Mouse (Mus musculus) E14TG2a.4 (cell line): ENCODE measurements around the gene Btg3.

Experiments used
- H3K27me3 ChIP-seq: 2 replicates; pipeline ENCODE4 v1.6.1; 2014; ENCODE audit warnings: low read length, control low read depth; ENCODE audit not compliant: insufficient read depth
- H3K36me3 ChIP-seq: 2 replicates; pipeline ENCODE4 v1.6.1; 2014; ENCODE audit warnings: low read length, control low read depth; ENCODE audit not compliant: insufficient read depth
- H3K4me1 ChIP-seq: replicated peaks from 2 replicates; pipeline ENCODE4 v1.6.1; 2014; ENCODE audit warnings: low read depth, low read length, control low read depth
- H3K4me3 ChIP-seq: replicated peaks from 2 replicates; pipeline ENCODE4 v1.5.1; 2014; ENCODE audit warnings: mild to moderate bottlenecking, low read length
- H3K9me3 ChIP-seq: 2 replicates; pipeline ENCODE4 v1.6.1; 2014; ENCODE audit warnings: low read length, control low read depth
- CTCF ChIP-seq: conservative IDR thresholded peaks from 2 replicates; pipeline ENCODE4 v1.5.1; 2014; ENCODE audit warnings: low read length
- NANOG ChIP-seq: IDR thresholded peaks from 2 replicates; pipeline ENCODE4 v1.6.1; 2014; ENCODE audit warnings: borderline replicate concordance, low read length, mixed read lengths
- POU5F1 ChIP-seq: IDR thresholded peaks from 2 replicates; pipeline ENCODE4 v1.6.1; 2014; ENCODE audit warnings: low read length, borderline replicate concordance

The Btg3 gene

DNA sequence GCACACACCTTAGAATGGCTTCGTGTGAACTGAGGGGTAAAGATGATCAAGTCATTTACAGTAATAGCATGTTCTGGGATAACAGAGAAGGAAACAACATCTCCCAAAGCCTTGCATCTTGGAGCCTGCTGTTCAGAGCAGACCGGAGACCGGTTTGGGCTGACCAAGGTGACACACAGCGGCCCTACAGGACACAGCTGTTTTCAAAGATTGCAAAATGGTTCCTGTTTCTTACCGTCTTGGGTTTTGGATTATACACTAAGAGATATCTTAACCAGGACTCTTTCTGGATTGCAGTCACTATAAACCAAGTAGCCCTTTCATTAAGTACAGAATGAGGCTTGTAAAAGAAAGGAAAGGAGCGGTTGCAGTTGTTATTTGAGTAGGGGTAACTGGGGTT, 21.7 kb upstream of the Btg3 start:
- TF ChIP-seq NANOG: no peak

DNA sequence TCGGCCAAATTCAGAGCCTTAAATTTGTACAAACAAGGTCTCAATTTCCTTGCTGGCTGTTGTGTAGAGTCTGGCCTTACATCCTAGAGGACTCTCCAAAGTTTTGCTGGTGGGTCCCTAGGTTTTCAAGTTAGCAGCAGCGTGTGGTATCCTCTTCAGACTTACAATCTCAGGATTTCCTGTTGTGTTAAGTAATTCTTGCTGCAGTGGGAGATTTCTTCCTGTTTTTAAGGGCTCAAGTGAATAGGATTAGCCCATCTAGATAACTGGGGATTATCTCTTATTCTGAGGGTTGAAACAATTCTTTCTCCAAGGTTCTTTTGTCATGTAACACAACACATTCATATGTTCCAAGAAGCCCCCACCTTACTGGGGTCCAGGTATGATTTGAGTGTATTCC, 14.4 kb upstream of the Btg3 start:
- Histone ChIP-seq H3K4me3 (no peak overlapping the region), H3K36me3 (no peaks in the 10 kb centered on the region), H3K4me1 (no peaks in the 10 kb centered on the region), H3K27me3 (no peaks in the 10 kb centered on the region), H3K9me3 (peaks cover 6% of the 10 kb centered on the region)
- TF ChIP-seq POU5F1 (no peak), NANOG (no peak), CTCF (no peak)

More for the DNA sequence above, 21.7 kb upstream of the Btg3 start:
- H3K9me3 ChIP-seq: peaks cover 13% of the 10 kb centered on the region
- no peaks in the 10 kb centered on the region for H3K36me3 ChIP-seq
- H3K27me3 ChIP-seq: no peaks in the 10 kb centered on the region
- no peaks in the 10 kb centered on the region for H3K4me1 ChIP-seq
- no peak overlapping the region for H3K4me3 ChIP-seq

DNA sequence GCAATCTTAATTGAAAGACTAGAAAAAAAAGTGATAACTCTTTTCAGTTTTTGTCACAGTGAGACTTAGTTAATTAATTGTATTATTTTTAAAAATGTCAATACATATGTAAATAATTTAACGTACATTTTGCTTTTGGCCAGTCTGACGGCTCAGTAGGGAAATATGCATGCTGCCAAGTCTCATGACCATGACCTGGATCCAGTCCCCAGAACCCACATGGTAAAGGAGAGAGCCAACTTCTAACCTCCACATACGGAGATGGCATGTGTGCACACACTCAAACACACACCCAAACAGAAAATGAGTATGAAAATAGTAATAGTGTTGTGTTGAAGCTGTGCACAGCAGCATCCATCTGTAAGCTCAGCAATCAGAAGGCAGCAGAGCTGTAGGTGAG, 13.0 kb upstream of the Btg3 start:
- TF ChIP-seq POU5F1 (no peak), NANOG (no peak), CTCF (no peak)
- H3K36me3 ChIP-seq: no peaks in the 10 kb centered on the region
- H3K4me1 ChIP-seq: no peaks in the 10 kb centered on the region
- H3K4me3 ChIP-seq: no peak overlapping the region
- peaks cover 6% of the 10 kb centered on the region for H3K9me3 ChIP-seq
- H3K27me3 ChIP-seq: no peaks in the 10 kb centered on the region

DNA sequence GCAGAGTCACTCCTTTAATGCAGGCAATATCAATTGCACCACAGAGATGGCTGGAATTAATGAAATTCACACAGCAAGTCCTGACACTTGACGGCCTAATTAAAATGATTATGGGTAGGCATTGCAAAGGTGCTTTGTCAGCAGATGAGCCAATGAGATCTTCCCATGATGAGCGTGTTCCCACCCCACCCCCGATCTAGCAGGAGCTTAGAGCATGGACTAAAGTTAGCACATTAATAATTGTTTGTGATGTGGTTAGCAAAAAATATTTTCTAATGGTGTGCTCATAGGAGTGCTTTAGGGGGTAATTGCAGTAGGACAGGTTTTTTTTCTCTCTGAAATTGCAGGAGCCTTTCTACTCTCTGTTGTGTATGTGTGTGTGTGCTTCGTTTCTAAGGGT, 12.1 kb upstream of the Btg3 start:
- Histone ChIP-seq H3K27me3 (no peaks in the 10 kb centered on the region), H3K9me3 (peaks cover 6% of the 10 kb centered on the region), H3K36me3 (no peaks in the 10 kb centered on the region), H3K4me3 (no peak overlapping the region), H3K4me1 (no peaks in the 10 kb centered on the region)
- TF ChIP-seq POU5F1 (no peak), CTCF (no peak), NANOG (no peak)

DNA sequence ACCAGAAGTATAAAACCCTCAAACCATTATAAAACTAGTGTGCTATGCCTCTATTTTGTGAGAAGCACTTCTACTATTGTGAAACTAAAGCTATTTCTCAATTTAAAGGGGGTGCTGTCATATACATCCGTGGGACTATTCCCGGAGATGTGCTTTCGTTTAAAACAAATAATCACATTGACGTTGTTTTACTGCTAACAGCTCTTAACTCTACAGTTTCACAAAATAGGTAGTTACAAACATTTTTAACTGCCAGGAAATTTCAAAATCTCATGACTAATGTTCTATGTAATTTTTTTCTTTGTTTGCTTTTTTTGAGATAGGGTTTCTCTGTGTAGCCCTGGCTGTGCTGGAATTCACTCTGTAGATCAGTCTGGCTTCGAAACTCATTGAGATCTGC, 1.5 kb upstream of the Btg3 start:
- TF ChIP-seq POU5F1 (no peak), CTCF (no peak), NANOG (no peak)
- H3K27me3 ChIP-seq: peaks cover 17% of the 10 kb centered on the region
- H3K4me1 ChIP-seq: peaks cover 23% of the 10 kb centered on the region
- H3K9me3 ChIP-seq: no peaks in the 10 kb centered on the region
- H3K36me3 ChIP-seq: no peaks in the 10 kb centered on the region
- no peak overlapping the region for H3K4me3 ChIP-seq

DNA sequence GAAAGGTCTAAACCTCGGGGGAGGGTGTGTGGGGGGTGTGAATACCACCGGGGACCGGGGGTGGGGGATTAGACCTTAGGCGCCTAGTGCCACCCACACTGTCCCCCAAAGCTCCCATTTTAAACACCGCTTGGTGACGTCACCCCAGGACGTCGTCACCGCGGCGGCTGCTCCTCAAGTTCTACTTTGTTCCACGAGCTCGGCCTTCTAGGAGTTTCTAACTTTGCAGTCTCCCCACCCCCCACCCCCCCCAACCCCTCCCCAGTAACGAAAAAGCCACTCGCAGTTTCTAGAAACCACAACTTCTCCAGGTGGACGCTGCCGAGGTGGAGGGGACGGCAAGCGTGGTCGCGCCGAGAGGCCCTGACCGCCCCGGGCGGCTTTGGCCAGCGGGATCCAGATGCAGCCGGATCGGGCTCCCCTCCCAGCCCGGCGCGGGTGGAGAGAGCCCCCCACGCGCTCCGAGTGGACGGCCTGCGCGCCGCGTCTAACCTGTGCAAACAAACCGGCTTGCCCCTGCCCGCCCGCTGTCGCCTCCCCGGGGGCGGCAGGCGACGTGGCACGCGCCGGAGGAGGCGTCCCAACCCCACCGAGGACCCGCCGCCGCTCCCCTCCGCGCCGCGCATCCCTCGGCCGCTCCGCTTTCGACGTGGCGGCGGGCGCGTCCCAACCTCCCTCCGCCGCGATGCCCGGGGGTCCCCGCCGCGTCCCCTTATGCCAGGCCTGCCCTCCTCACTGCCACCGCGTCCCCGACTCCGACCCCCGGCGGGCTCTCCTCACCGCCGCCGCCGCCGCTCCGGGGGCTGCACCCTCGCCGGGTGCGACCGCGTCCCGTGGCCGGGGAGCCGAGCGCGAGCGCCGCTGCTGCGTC, 936 bp downstream of the Btg3 start:
- H3K9me3 ChIP-seq: no peaks in the 10 kb centered on the region
- TF ChIP-seq POU5F1: no peak
- peak overlapping the region; percentile 91 for H3K4me3 ChIP-seq
- H3K27me3 ChIP-seq: peaks cover 17% of the 10 kb centered on the region
- peaks cover 31% of the 10 kb centered on the region for H3K4me1 ChIP-seq
- H3K36me3 ChIP-seq: peaks cover 19% of the 10 kb centered on the region

DNA sequence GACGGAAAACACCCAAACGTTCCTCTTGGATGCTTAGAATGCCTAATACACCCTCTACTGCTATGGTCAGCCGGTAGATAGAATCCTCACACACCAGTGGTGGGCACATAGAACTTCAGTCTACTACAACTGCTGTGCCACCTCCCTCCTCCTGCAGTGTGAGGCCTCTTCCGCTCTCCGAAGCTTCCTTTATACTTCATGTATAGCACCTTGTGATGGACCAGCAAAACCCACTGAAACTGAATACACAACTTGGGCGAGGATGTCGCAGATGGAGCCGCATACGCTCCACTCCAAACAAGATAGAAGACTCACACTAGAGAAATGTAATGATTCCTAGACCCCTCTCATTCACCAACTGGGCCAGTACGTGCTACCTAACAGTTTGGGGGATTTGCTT, 1.8 kb downstream of the Btg3 start:
- peaks cover 14% of the 10 kb centered on the region for H3K27me3 ChIP-seq
- H3K4me3 ChIP-seq: peak overlapping the region; percentile 91
- peaks cover 26% of the 10 kb centered on the region for H3K36me3 ChIP-seq
- TF ChIP-seq CTCF (no peak), POU5F1 (no peak), NANOG (no peak)
- peaks cover 31% of the 10 kb centered on the region for H3K4me1 ChIP-seq
- no peaks in the 10 kb centered on the region for H3K9me3 ChIP-seq

DNA sequence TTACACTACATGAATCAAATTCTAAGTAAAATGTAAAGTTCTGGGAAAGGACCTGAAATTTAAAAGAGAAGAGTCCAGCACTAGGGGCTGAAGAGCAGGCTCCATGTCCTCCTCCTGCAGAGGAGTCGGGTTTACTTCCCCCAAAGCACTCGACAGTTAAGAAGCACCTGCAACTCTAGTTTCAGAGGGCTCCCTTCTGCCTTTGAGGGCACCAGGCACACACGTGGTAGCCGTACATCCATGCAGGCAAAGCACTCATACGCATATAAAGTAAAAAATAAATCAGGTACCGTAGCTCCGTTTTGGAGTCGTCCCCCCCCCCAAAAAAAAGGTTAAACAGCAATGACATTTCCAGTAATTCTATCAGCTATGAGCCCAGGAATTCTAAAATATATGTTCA, 3.2 kb downstream of the Btg3 start:
- Histone ChIP-seq H3K4me3 (no peak overlapping the region), H3K27me3 (peaks cover 6% of the 10 kb centered on the region), H3K9me3 (no peaks in the 10 kb centered on the region), H3K4me1 (peaks cover 31% of the 10 kb centered on the region), H3K36me3 (peaks cover 40% of the 10 kb centered on the region)
- TF ChIP-seq NANOG: no peak
- TF ChIP-seq CTCF: no peak
- no peak for TF ChIP-seq POU5F1

DNA sequence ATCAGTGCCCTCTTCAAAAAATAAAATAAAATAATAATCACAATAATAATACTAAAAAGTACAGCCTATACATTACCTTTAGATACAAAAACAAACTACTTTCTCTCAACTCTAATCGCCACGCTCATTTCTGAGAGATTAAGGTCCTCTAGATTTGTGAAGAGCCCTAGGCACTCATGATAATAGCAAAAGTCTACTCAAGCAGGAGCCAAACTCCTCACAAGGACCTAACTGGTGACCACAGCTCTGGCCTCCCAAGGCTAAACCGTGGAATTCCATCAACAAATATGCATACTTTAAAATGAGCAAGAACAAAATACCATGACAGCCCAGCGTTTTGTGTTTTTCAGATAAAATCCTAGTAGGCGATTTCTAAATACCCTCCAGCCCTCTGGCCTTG, 4.2 kb downstream of the Btg3 start:
- H3K4me1 ChIP-seq: peaks cover 31% of the 10 kb centered on the region
- peaks cover 5% of the 10 kb centered on the region for H3K27me3 ChIP-seq
- peaks cover 50% of the 10 kb centered on the region for H3K36me3 ChIP-seq
- no peak overlapping the region for H3K4me3 ChIP-seq
- no peaks in the 10 kb centered on the region for H3K9me3 ChIP-seq
- TF ChIP-seq NANOG (no peak), POU5F1 (no peak), CTCF (no peak)
